ENCODE assay signal across 16 mouse cellular contexts in the genomic region with DNA sequence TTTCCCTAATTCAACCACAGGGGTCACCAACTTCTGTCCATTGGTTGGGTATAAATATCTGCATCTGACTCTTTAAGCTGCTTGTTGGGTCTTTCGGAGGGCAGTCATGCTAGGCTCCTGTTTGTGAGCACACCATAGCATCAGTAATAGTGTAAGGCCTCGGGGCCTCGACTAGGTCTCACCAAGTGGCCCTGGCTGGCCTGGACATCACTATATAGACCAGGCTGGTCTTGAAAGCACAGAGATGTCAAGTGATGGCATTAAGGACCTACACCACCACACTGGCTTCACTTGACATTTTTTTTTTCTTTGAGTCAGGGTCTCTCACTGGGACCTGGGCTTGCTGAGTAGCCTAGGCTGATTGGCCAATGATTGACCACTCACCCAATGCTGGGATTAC.
"Had no signal": no experiment of that assay in that cellular context is flagged by ENCODE, and none has a peak within 500 bp of the region (broad histone marks: within the 10 kb centered on the region; RNA-seq: fewer than 3 reads in every experiment).

No protein-coding gene starts in this region.

- H3K27ac ChIP-seq: lung, embryonic 15.5 days; macrophage; midbrain, embryonic 12.5 days; neural tube, embryonic 12.5 days; stomach, embryonic 15.5 days; stomach, postnatal 0 days had no signal

- H3K9me3 ChIP-seq: lung, embryonic 15.5 days; megakaryocyte, embryonic 14.5 days; midbrain, embryonic 12.5 days; neural tube, embryonic 12.5 days; stomach, embryonic 15.5 days had no signal

- DNase-seq: liver, postnatal 0 days; lung, adult 2 months; lung, postnatal 14 days; lung, postnatal 36 days; midbrain, embryonic 14.5 days; right cerebral cortex, postnatal 14 days; thymus, adult 2 months; thymus, postnatal 25 days; thymus, postnatal 4 days had no signal

- H3K4me3 ChIP-seq: lung, embryonic 15.5 days; megakaryocyte, embryonic 14.5 days; midbrain, embryonic 12.5 days; neural tube, embryonic 12.5 days; stomach, embryonic 15.5 days had no signal

- H3K27me3 ChIP-seq: lung, embryonic 15.5 days; megakaryocyte, embryonic 14.5 days; midbrain, embryonic 12.5 days; neural tube, embryonic 12.5 days; stomach, embryonic 15.5 days had no signal

- H3K4me1 ChIP-seq: midbrain, embryonic 12.5 days; neural tube, embryonic 12.5 days; stomach, embryonic 15.5 days had no signal
